Mouse (Mus musculus): Measurements from ENCODE around the gene Hpd. TPM values are rescaled to one million over a fixed set of nuclear protein-coding genes. Genes with fewer than 3 reads are reported as not detected.
"Not testable (repeated sequence)": the region's sequence is repeated elsewhere in the genome, so short reads cannot be mapped to it uniquely, and the experiment has no call there.

The Hpd gene
- total RNA-seq (2018; cell fraction: chromatin; rRNA removed) = not detected
- not detected for total RNA-seq (2018; cell fraction: cytosol; rRNA removed)
- total RNA-seq (2018; cell fraction: nucleus; rRNA removed) = not detected
- polyA plus RNA-seq (2018) = not detected in 3 replicates

DNA sequence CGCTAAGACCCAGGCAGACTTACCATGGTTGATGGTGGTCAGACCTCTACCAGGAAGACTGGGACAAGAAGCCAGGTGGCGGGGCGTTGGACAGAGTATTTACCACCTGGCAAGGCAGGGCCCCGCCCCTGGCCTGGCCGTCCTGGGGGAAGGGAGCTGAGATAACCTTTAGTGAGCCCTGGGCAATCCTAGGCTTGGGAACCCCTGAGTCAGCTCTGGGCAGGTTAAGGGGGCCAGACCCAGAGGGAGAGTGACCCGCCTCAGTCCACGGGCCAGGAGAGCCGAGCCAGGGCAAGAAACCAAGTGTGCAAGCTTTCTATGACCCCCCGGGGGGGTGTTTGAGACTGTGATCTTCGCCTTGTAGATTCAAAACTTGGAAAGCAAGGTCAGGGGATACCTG is at the start of gene Hpd:
Gene Hpd (minus strand): TSS at position 77 of the 400 bp plus-strand sequence.
- 93% methylated on average over 10 of the region's 10 CpGs for WGBS (ENCODE audit: missing documents)
- Histone ChIP-seq H3K27ac (no peak within 1 kb of the TSS), H3K79me2 (ENCODE audit: inconsistent target) (no peaks in the 10 kb centered on the region), H3K4me3 (ENCODE audit: inconsistent target) (no peak within 1 kb of the TSS), H3K36me3 (ENCODE audit: inconsistent target) (no peaks in the 10 kb centered on the region)

DNA sequence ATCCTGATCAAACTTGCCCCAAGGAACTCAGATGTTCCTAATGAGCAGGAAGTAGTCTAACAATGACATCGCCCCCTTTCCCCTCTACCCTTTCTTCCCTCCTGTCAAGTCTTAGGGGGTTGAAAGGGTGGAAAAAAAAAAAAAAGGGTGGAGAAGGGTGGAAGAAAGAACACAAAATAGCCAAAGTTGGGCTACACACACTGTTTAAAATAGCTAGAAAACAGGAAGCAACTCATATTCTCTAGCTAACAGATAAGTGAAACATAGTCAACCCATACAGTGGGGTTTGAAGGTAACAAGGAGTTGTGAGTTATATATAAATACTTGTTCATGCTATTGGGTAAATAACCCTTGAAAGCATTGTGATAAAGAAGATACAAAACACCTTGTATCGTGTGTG is 49.7 kb upstream of the Hpd start:
- H3K4me3 ChIP-seq (ENCODE audit: inconsistent target) = no peak overlapping the region
- peaks cover 16% of the 10 kb centered on the region for H3K36me3 ChIP-seq (ENCODE audit: inconsistent target)
- 83% methylated on average over 2 of the region's 2 CpGs for WGBS (ENCODE audit: missing documents)
- H3K27ac ChIP-seq = no peak overlapping the region
- peaks cover 61% of the 10 kb centered on the region for H3K79me2 ChIP-seq (ENCODE audit: inconsistent target)

DNA sequence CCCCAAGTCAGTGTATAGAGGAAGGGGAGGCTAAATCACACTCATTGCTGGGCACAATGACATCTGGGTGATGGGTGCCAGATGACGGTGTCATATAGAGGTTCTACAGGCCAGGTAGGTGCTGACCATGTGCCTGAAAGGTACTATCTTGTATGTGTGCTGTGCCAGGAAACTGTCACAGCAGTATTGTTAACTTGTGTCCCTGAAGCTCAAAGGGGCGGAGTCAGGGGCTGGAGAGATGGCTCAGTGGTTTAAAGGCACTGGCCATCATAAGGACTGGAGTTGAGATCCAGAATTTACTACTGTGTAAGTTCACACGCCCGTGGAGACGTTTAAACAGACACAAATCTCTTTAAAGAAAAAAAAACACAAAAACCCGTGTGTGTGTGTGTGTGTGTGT is 46.8 kb upstream of the Hpd start:
- no peaks in the 10 kb centered on the region for H3K36me3 ChIP-seq (ENCODE audit: inconsistent target)
- no peak overlapping the region for H3K27ac ChIP-seq
- H3K4me3 ChIP-seq (ENCODE audit: inconsistent target) = peak overlapping the region; percentile 91; the same call in 1 of the 2 replicates
- 77% methylated on average over 5 of the region's 6 CpGs for WGBS (ENCODE audit: missing documents)
- H3K79me2 ChIP-seq (ENCODE audit: inconsistent target) = peaks cover 60% of the 10 kb centered on the region

DNA sequence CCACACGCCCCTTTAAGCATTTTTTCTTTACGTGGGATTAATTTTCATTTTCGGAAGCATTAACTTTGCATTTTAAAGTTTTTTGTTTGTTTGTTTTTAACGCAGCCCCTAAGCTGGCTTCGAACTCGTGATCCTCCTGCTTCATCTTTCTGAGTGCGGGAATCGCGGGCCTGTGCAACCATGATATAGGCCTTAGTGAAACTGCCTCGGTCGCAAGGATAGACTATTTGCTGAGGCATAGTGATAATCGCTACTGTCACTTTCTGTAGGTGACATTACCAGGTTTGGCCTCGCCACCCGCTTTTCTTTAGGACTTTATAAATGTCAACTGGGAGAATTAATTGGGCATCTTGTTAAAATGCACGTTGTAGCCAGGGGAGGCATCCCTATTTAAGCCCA is 46.0 kb upstream of the Hpd start:
- Histone ChIP-seq H3K36me3 (ENCODE audit: inconsistent target) (no peaks in the 10 kb centered on the region), H3K4me3 (ENCODE audit: inconsistent target) (peak overlapping the region; percentile 91), H3K79me2 (ENCODE audit: inconsistent target) (peaks cover 52% of the 10 kb centered on the region), H3K27ac (peak overlapping the region; percentile 34)
- WGBS (ENCODE audit: missing documents) = 7% methylated on average over 15 of the region's 15 CpGs

DNA sequence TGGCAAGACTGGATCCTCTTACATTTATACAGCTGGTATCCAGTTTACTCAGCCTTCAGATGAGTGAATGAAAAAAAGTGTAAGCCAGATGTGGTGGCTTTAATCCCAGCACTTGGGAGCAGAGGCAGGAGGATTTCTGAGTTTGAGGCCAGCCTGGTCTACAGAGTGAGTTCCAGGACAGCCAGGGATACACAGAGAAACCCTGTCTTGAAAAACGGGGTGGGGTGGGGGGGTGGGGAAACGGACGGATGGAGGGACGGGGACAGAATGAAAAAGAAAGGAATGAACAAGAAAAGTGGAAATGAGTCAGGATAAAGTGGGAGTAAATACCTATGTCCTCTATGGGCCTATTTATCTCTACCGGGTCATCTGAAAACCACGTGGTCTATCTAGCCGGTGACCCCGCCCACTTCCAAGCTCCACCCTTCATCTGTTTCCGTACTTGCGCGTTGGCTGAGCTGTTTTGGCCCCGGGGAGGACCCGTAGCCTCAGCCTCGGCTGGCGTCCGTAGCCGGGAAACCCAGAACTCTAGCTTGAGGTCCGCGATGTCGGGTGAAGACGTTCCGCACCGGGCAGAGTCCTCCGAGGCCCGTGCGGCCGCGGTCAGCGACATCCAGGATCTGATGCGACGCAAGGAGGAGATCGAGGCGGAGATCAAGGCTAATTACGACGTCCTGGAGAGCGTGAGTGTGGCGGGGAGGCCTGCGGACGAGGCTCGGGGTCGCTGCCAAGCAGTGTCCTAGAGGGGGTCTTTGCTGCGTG is 45.4 kb upstream of the Hpd start:
- WGBS (ENCODE audit: missing documents) = 2% methylated on average over 42 of the region's 42 CpGs
- Histone ChIP-seq H3K36me3 (ENCODE audit: inconsistent target) (no peaks in the 10 kb centered on the region), H3K27ac (peak overlapping the region; percentile 34), H3K79me2 (ENCODE audit: inconsistent target) (peaks cover 46% of the 10 kb centered on the region), H3K4me3 (ENCODE audit: inconsistent target) (peak overlapping the region; percentile 91)

DNA sequence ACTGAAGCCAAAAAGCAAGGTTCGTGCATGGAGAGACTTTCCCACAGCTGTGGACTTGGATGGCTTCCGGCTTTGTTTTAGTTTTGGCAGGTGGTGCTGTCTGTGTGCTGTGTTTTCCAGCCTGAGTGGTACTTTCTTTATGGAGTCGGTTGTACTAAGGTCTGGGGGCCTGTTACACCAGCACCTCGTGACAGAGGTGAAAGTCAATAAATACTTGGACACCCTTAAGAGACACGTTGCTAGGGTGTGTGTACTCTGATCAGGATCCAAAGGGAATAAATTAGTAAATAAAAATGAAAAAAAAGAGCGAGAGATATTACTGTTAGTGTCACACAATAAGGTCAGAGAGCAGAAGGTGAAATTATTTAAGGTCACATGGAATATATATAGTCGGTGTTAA is 44.3 kb upstream of the Hpd start:
- Histone ChIP-seq H3K36me3 (ENCODE audit: inconsistent target) (no peaks in the 10 kb centered on the region), H3K27ac (no peak overlapping the region), H3K79me2 (ENCODE audit: inconsistent target) (peaks cover 35% of the 10 kb centered on the region), H3K4me3 (ENCODE audit: inconsistent target) (no peak overlapping the region)
- WGBS (ENCODE audit: missing documents) = 94% methylated on average over 7 of the region's 7 CpGs

DNA sequence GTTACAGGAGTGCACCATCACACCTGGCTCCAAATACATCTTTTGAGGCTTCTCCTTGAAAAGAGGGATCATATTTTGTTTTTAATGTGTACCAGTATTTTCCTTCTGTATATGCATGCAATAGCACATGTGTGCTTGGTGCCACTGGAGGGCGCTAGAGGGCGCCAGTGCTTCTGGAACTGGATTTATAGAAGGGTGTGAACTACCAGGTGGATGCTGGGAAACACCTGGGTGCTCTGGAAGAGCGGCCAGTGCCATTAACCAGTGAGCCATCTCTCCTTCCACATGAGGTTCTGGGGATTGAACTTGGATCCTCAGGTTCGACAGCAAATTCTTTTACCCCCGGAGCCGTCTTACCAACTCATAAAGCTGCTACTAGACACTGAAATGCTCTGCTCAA is 41.3 kb upstream of the Hpd start:
- H3K79me2 ChIP-seq (ENCODE audit: inconsistent target); H3K27ac ChIP-seq; H3K4me3 ChIP-seq (ENCODE audit: inconsistent target); H3K36me3 ChIP-seq (ENCODE audit: inconsistent target): not testable (repeated sequence)
- 100% methylated on average over 1 of the region's 6 CpGs for WGBS (ENCODE audit: missing documents)

DNA sequence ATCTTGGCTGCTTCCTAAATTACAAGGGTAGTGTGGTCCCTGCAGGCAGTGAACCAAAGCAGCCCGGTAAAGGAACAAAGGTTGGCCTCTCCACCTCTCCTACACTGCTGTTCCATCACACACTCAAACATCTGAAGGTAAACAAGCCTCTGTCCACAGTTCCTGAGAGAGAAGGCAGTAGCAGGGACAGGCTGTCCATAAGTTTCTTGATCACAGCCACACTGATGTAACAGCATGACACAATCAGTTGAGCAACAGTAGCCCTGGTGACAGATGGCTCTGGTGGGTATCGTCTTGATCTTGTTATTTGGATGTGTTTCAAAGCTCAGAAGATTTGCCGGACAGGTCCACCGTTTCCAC is 40.5 kb upstream of the Hpd start:
- WGBS (ENCODE audit: missing documents) = 64% methylated on average over 4 of the region's 4 CpGs
- H3K36me3 ChIP-seq (ENCODE audit: inconsistent target) = no peaks in the 10 kb centered on the region
- no peak overlapping the region for H3K27ac ChIP-seq
- no peak overlapping the region for H3K4me3 ChIP-seq (ENCODE audit: inconsistent target)
- H3K79me2 ChIP-seq (ENCODE audit: inconsistent target) = no peaks in the 10 kb centered on the region

DNA sequence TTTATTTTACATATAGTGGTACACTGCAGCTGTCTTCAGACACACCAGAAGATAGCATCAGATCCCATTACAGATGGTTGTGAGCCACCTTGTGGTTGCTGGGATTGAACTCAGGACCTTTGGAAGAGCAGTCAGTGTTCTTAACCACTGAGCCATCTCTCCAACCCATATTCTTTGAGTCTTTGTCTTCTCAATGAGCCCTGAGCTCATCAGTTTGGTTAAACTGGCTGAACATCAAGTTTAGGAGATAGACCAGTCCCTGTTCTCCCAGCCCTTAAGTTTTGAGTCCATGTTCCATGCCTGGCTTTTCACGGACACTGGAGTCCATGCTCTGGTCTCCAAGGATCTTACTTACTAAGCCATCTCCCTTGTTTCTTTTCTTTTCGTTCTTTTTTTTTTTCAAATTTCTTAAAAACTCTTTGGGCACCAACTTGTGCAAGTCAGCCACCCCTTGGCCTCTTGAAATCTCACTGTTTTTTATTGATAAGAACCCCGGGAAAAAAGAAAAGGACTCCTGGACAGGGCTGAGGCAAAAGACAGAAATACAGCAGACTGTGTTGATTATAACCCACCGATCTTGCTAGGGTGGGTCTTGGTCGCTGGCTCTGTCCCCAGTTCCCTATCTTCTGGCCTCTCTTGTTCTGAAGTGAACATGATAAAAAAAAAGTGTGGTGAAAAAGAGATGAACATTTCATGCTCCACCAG is 40.0 kb upstream of the Hpd start:
- WGBS (ENCODE audit: missing documents) = 83% methylated on average over 1 of the region's 5 CpGs

DNA sequence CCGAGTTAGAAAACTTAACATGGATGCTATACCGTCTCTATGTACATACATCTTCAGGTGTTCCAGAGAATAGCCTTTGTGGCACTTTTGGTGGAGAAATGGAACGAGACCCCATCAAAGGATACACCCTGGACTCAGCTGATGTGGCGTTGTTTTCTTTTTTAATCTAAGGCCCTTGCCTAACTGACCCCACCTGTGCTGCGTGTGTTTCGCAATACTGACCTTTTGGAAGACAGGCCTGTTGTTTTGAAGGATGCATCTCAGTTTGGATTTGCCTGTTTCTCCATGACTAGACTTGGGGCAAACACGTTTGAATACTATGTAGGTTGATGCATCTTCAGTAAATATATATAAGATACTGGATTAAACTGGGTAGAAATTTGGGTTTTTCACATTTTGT is 21.1 kb upstream of the Hpd start:
- not testable (repeated sequence) for H3K4me3 ChIP-seq (ENCODE audit: inconsistent target); H3K27ac ChIP-seq; H3K36me3 ChIP-seq (ENCODE audit: inconsistent target); H3K79me2 ChIP-seq (ENCODE audit: inconsistent target)
- WGBS (ENCODE audit: missing documents) = 95% methylated on average over 5 of the region's 7 CpGs

More for the DNA sequence above, 40.0 kb upstream of the Hpd start:
- not testable (repeated sequence) for H3K27ac ChIP-seq; H3K36me3 ChIP-seq (ENCODE audit: inconsistent target); H3K4me3 ChIP-seq (ENCODE audit: inconsistent target); H3K79me2 ChIP-seq (ENCODE audit: inconsistent target)

DNA sequence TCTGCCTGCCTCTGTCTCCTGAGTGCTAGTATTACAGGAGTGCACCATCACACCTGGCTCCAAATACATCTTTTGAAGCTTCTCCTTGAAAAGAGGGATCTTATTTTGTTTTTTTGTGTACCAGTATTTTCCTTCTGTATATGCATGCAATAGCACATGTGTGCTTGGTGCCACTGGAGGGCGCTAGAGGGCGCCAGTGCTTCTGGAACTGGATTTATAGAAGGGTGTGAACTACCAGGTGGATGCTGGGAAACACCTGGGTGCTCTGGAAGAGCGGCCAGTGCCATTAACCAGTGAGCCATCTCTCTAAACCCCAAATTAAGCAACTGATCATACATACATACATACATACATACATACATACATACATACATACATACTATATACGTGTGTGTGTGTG is 20.2 kb upstream of the Hpd start:
- WGBS (ENCODE audit: missing documents) = no CpG with 5 or more reads among the region's 4 CpGs
- H3K36me3 ChIP-seq (ENCODE audit: inconsistent target) = not testable (repeated sequence)

DNA sequence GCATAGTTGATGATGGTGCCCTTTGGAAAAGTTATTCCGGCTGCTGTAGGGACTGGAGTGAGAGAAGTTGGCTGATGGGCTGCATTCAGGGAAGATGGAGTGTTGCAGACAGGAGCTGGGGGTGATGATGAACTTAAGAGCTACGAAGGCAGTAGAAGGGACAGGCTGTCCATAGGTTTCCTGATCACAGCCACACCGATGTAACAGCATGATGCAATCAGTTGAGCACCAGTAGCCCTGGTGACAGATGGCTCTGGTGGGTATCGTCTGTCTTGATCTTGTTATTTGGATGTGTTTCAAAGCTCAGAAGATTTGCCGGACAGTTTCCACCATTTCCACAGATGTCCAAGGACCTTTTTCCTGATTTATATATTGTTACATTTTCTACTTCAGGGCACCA is 19.5 kb upstream of the Hpd start:
- no peak overlapping the region for H3K27ac ChIP-seq

More for the DNA sequence above, 20.2 kb upstream of the Hpd start:
- H3K4me3 ChIP-seq (ENCODE audit: inconsistent target); H3K27ac ChIP-seq; H3K79me2 ChIP-seq (ENCODE audit: inconsistent target): not testable (repeated sequence)

DNA sequence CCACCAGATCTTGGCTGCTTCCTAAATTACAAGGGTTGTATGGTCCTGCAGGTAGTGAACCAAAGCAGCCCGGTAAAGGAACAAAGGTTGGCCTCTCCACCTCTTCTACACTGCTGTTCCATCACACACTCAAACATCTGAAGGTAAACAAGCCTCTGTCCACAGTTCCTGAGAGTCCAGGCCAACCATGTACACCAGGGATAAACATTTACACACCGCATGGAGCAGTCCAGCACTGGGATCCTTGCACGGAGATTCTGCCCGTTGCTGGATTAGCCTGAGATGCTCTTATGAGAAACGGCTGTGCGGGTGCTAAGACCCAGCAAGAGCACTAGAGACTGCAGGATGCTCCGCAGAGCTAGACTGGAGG is 19.0 kb upstream of the Hpd start:
- no peak overlapping the region for H3K27ac ChIP-seq
- H3K36me3 ChIP-seq (ENCODE audit: inconsistent target) = no peaks in the 10 kb centered on the region
- 93% methylated on average over 7 of the region's 7 CpGs for WGBS (ENCODE audit: missing documents)
- H3K4me3 ChIP-seq (ENCODE audit: inconsistent target) = no peak overlapping the region
- H3K79me2 ChIP-seq (ENCODE audit: inconsistent target) = no peaks in the 10 kb centered on the region

More for the DNA sequence above, 19.5 kb upstream of the Hpd start:
- Histone ChIP-seq H3K79me2 (ENCODE audit: inconsistent target) (no peaks in the 10 kb centered on the region), H3K36me3 (ENCODE audit: inconsistent target) (no peaks in the 10 kb centered on the region), H3K4me3 (ENCODE audit: inconsistent target) (no peak overlapping the region)
- WGBS (ENCODE audit: missing documents) = 75% methylated on average over 5 of the region's 5 CpGs

DNA sequence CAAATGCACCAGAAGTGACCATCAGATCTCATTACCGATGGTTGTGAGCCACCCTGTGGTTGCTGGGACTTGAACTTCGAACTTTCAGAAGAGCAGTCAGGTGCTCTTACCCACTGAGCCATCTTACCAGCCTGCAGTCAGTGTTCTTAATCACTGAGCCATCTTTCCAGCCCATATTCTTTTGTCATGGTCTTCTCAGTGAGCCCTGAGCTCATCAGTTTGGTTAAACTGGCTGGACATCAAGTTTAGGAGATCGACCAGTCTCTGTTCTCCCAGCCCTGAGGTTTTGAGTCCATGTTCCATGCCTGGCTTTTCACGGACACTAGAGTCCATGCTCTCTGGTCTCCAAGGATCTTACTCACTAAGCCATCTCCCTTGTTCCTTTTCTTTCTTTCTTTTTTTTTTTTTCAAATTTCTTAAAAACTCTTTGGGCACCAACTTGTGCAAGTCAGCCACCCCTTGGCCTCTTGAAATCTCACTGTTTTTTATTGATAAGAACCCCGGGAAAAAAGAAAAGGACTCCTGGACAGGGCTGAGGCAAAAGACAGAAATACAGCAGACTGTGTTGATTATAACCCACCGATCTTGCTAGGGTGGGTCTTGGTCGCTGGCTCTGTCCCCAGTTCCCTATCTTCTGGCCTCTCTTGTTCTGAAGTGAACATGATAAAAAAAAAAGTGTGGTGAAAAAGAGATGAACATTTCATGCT is 18.4 kb upstream of the Hpd start:
- not testable (repeated sequence) for H3K79me2 ChIP-seq (ENCODE audit: inconsistent target); H3K4me3 ChIP-seq (ENCODE audit: inconsistent target); H3K27ac ChIP-seq; H3K36me3 ChIP-seq (ENCODE audit: inconsistent target)
- WGBS (ENCODE audit: missing documents) = 85% methylated on average over 4 of the region's 7 CpGs

DNA sequence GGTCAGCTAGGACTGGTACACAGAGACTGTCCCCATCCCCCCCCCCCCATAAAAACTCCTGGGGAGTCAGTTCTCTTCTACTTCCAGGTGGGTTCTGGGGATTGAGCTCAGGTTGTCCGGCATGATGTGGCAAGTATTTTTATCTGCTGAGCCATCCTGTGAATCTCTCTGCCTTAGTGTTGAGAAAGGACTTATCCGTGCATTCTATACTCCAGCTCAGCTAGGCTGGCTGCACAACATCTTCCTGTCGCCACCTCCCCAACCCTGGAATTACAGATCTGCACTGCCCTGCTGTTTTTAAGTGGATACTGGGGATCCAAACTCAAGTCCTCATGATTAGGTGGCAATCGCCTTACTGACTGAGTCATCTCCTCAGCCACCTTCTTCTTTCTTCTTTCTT is 16.0 kb upstream of the Hpd start:
- no peak overlapping the region for H3K4me3 ChIP-seq (ENCODE audit: inconsistent target)

More for the DNA sequence above, 16.0 kb upstream of the Hpd start:
- Histone ChIP-seq H3K36me3 (ENCODE audit: inconsistent target) (no peaks in the 10 kb centered on the region), H3K79me2 (ENCODE audit: inconsistent target) (no peaks in the 10 kb centered on the region), H3K27ac (no peak overlapping the region)
- WGBS (ENCODE audit: missing documents) = 88% methylated on average over 4 of the region's 4 CpGs
